Mouse (Mus musculus) testis, adult 2 months (tissue): ENCODE measurements around the gene Stradb.

Experiments
- CTCF ChIP-seq: fragments of 200-500 bp; IDR thresholded peaks from 2 replicates; pipeline ENCODE4 v1.5.1; 2012; ENCODE audit warnings: low read depth, mild to moderate bottlenecking, inconsistent platforms, low read length, moderate library complexity; ENCODE audit not compliant: control insufficient read depth, insufficient read depth, insufficient replicate concordance
- POLR2A ChIP-seq: fragments of 200-500 bp; IDR thresholded peaks from 2 replicates; pipeline ENCODE4 v1.6.1; 2012; ENCODE audit warnings: low read depth, mild to moderate bottlenecking, inconsistent platforms, low read length, moderate library complexity; ENCODE audit not compliant: control insufficient read depth

GRCm38 (mm10) chr1:58949561-58950106 is 23.7 kb upstream of the Stradb start:
- TF ChIP-seq CTCF (no peak), POLR2A (no peak)
